Mouse (Mus musculus) testis, adult 2 months (tissue): ENCODE results near the gene Rae1. TPM values are rescaled to one million over a fixed set of nuclear protein-coding genes. Genes with fewer than 3 reads are reported as not detected.

Experiments
- H3K27ac ChIP-seq: fragments of 200-500 bp; 2 replicates; pipeline ENCODE4 v1.5.1; 2012; ENCODE audit warnings: low read depth, low read length; ENCODE audit not compliant: control insufficient read depth, insufficient read depth
- H3K27me3 ChIP-seq: fragments of 200-500 bp; 2 replicates; pipeline ENCODE4 v1.6.1; 2012; ENCODE audit warnings: mild to moderate bottlenecking, low read length, moderate library complexity; ENCODE audit not compliant: control insufficient read depth, insufficient read depth
- H3K36me3 ChIP-seq: fragments of 200-500 bp; 2 replicates; pipeline ENCODE4 v1.6.1; 2012; ENCODE audit warnings: mild to moderate bottlenecking, low read length; ENCODE audit not compliant: control insufficient read depth, insufficient read depth
- H3K4me1 ChIP-seq: fragments of 200-500 bp; 2 replicates; pipeline ENCODE4 v1.6.1; 2012; ENCODE audit warnings: low read length; ENCODE audit not compliant: control insufficient read depth, insufficient read depth
- H3K4me3 ChIP-seq: fragments of 200-500 bp; 2 replicates; pipeline ENCODE4 v1.5.1; 2012; ENCODE audit warnings: low read depth, mild to moderate bottlenecking, low read length, moderate library complexity, mixed read lengths; ENCODE audit not compliant: control insufficient read depth
- CTCF ChIP-seq: fragments of 200-500 bp; IDR thresholded peaks from 2 replicates; pipeline ENCODE4 v1.5.1; 2012; ENCODE audit warnings: low read depth, mild to moderate bottlenecking, inconsistent platforms, low read length, moderate library complexity; ENCODE audit not compliant: control insufficient read depth, insufficient read depth, insufficient replicate concordance
- POLR2A ChIP-seq: fragments of 200-500 bp; IDR thresholded peaks from 2 replicates; pipeline ENCODE4 v1.6.1; 2012; ENCODE audit warnings: low read depth, mild to moderate bottlenecking, inconsistent platforms, low read length, moderate library complexity; ENCODE audit not compliant: control insufficient read depth
- polyA plus RNA-seq: library from polyadenylated mRNA; depleted of rRNA; stranded (reverse); fragments of >200 nt; gene quantifications from 2 replicates; pipeline ENCODE4 v1.2.3, GENCODE M21; 2012

Rae1 gene
- polyA plus RNA-seq, 1 experiment = 77.9 TPM

GRCm38 (mm10) chr2:172961211-172961610 lies 38.7 kb upstream of the Rae1 start:
- Histone ChIP-seq H3K4me1 (peaks cover 4% of the 10 kb centered on the region), H3K36me3 (no peaks in the 10 kb centered on the region), H3K27ac (no peak overlapping the region), H3K27me3 (no peaks in the 10 kb centered on the region), H3K4me3 (no peak overlapping the region)
- no peak for TF ChIP-seq POLR2A
- no peak for TF ChIP-seq CTCF

GRCm38 (mm10) chr2:172965249-172965648 lies 34.7 kb upstream of the Rae1 start:
- H3K36me3 ChIP-seq = no peaks in the 10 kb centered on the region
- no peaks in the 10 kb centered on the region for H3K27me3 ChIP-seq
- TF ChIP-seq POLR2A (no peak), CTCF (no peak)
- peaks cover 4% of the 10 kb centered on the region for H3K4me1 ChIP-seq
- H3K4me3 ChIP-seq = no peak overlapping the region
- H3K27ac ChIP-seq = no peak overlapping the region

GRCm38 (mm10) chr2:172966480-172966879 lies 33.4 kb upstream of the Rae1 start:
- no peak overlapping the region for H3K4me3 ChIP-seq
- H3K27ac ChIP-seq = no peak overlapping the region
- no peaks in the 10 kb centered on the region for H3K27me3 ChIP-seq
- peaks cover 4% of the 10 kb centered on the region for H3K4me1 ChIP-seq
- no peaks in the 10 kb centered on the region for H3K36me3 ChIP-seq
- TF ChIP-seq CTCF = no peak
- TF ChIP-seq POLR2A = no peak

- H3K4me3 ChIP-seq = no peak overlapping the region
- H3K4me1 ChIP-seq = no peaks in the 10 kb centered on the region
- H3K27ac ChIP-seq = no peak overlapping the region
- H3K36me3 ChIP-seq = no peaks in the 10 kb centered on the region
- TF ChIP-seq POLR2A = no peak
- TF ChIP-seq CTCF = no peak
- H3K27me3 ChIP-seq = no peaks in the 10 kb centered on the region
Observed at GRCm38 (mm10) chr2:172971865-172972264, 28.1 kb upstream of the Rae1 start.

GRCm38 (mm10) chr2:172973806-172974565 lies 25.9 kb upstream of the Rae1 start:
- Histone ChIP-seq H3K27me3 (no peaks in the 10 kb centered on the region), H3K4me1 (peaks cover 4% of the 10 kb centered on the region), H3K27ac (no peak overlapping the region), H3K36me3 (no peaks in the 10 kb centered on the region), H3K4me3 (no peak overlapping the region)
- TF ChIP-seq POLR2A (no peak), CTCF (no peak)

GRCm38 (mm10) chr2:172974701-172975100 lies 25.2 kb upstream of the Rae1 start:
- TF ChIP-seq POLR2A (no peak), CTCF (no peak)
- no peaks in the 10 kb centered on the region for H3K27me3 ChIP-seq
- H3K4me3 ChIP-seq = no peak overlapping the region
- H3K36me3 ChIP-seq = no peaks in the 10 kb centered on the region
- H3K4me1 ChIP-seq = peaks cover 5% of the 10 kb centered on the region
- H3K27ac ChIP-seq = no peak overlapping the region

- H3K27ac ChIP-seq = no peak overlapping the region
Observed at GRCm38 (mm10) chr2:172975159-172975558, 24.8 kb upstream of the Rae1 start.

More at GRCm38 (mm10) chr2:172975159-172975558, 24.8 kb upstream of the Rae1 start:
- TF ChIP-seq POLR2A (no peak), CTCF (no peak)
- no peak overlapping the region for H3K4me3 ChIP-seq
- H3K4me1 ChIP-seq = peaks cover 5% of the 10 kb centered on the region
- H3K36me3 ChIP-seq = no peaks in the 10 kb centered on the region
- no peaks in the 10 kb centered on the region for H3K27me3 ChIP-seq
